Mouse (Mus musculus): ENCODE results near the gene Ppp1r9a. TPM values are rescaled to one million over a fixed set of nuclear protein-coding genes. Genes with fewer than 3 reads are reported as not detected.

Ppp1r9a gene
- polyA plus RNA-seq, 1 experiment from 2014 or later = 27.2 TPM

- ATAC-seq (ENCODE audit: low read depth) = no peak
- Histone ChIP-seq H3K9me3 (no peaks in the 10 kb centered on the region), H3K4me3 (no peak overlapping the region), H3K4me1 (replicated peaks) (peaks cover 13% of the 10 kb centered on the region), H3K27ac (replicated peaks) (no peak overlapping the region), H3K9ac (no peak overlapping the region), H3K4me2 (no peak overlapping the region), H3K36me3 (no peaks in the 10 kb centered on the region), H3K27me3 (no peaks in the 10 kb centered on the region; the same call in 1 of the 2 replicates)
- WGBS = 92% methylated on average over 10 of the region's 10 CpGs
These were observed 271.6 kb downstream of the Ppp1r9a start for GRCm38 (mm10) chr6:5174179-5174812.

GRCm38 (mm10) chr6:5177967-5178891 lies 275.5 kb downstream of the Ppp1r9a start:
- peak; percentile 83 for ATAC-seq (ENCODE audit: low read depth)
- no peaks in the 10 kb centered on the region for H3K36me3 ChIP-seq

GRCm38 (mm10) chr6:5179189-5179588 lies 276.5 kb downstream of the Ppp1r9a start:
- H3K4me3 ChIP-seq = no peak overlapping the region
- H3K9ac ChIP-seq = no peak overlapping the region
- H3K27ac ChIP-seq (replicated peaks) = no peak overlapping the region
- H3K4me1 ChIP-seq (replicated peaks) = peaks cover 13% of the 10 kb centered on the region
- no peaks in the 10 kb centered on the region for H3K9me3 ChIP-seq
- 85% methylated on average over 6 of the region's 6 CpGs for WGBS
- H3K4me2 ChIP-seq = no peak overlapping the region
- no peaks in the 10 kb centered on the region; the same call in 1 of the 2 replicates for H3K27me3 ChIP-seq
- ATAC-seq (ENCODE audit: low read depth) = no peak
- no peaks in the 10 kb centered on the region for H3K36me3 ChIP-seq

More at GRCm38 (mm10) chr6:5177967-5178891, 275.5 kb downstream of the Ppp1r9a start:
- H3K9ac ChIP-seq = peak overlapping the region; percentile 48
- H3K4me1 ChIP-seq (replicated peaks) = peaks cover 13% of the 10 kb centered on the region
- H3K4me3 ChIP-seq = peak overlapping the region; percentile 30
- H3K4me2 ChIP-seq = peak overlapping the region; percentile 56
- H3K27me3 ChIP-seq = no peaks in the 10 kb centered on the region; the same call in 1 of the 2 replicates
- 28% methylated on average over 19 of the region's 19 CpGs for WGBS
- H3K27ac ChIP-seq (replicated peaks) = no peak overlapping the region; the same call in 1 of the 2 replicates
- H3K9me3 ChIP-seq = no peaks in the 10 kb centered on the region

GRCm38 (mm10) chr6:5180645-5181044 lies 277.9 kb downstream of the Ppp1r9a start:
- WGBS = 83% methylated on average over 5 of the region's 5 CpGs
- no peaks in the 10 kb centered on the region for H3K9me3 ChIP-seq

GRCm38 (mm10) chr6:5186229-5186950 lies 283.7 kb downstream of the Ppp1r9a start:
- no peak overlapping the region for H3K9ac ChIP-seq
- no peaks in the 10 kb centered on the region for H3K4me1 ChIP-seq (replicated peaks)
- ATAC-seq (ENCODE audit: low read depth) = no peak
- no peak overlapping the region for H3K4me3 ChIP-seq
- H3K4me2 ChIP-seq = no peak overlapping the region
- H3K9me3 ChIP-seq = no peaks in the 10 kb centered on the region
- WGBS = 80% methylated on average over 7 of the region's 7 CpGs
- no peaks in the 10 kb centered on the region for H3K27me3 ChIP-seq
- H3K36me3 ChIP-seq = no peaks in the 10 kb centered on the region
- H3K27ac ChIP-seq (replicated peaks) = no peak overlapping the region

More at GRCm38 (mm10) chr6:5180645-5181044, 277.9 kb downstream of the Ppp1r9a start:
- peaks cover 13% of the 10 kb centered on the region for H3K4me1 ChIP-seq (replicated peaks)
- H3K27me3 ChIP-seq = no peaks in the 10 kb centered on the region; the same call in 1 of the 2 replicates
- ATAC-seq (ENCODE audit: low read depth) = no peak
- no peaks in the 10 kb centered on the region for H3K36me3 ChIP-seq
- H3K9ac ChIP-seq = no peak overlapping the region
- H3K27ac ChIP-seq (replicated peaks) = no peak overlapping the region
- H3K4me3 ChIP-seq = no peak overlapping the region
- no peak overlapping the region for H3K4me2 ChIP-seq

GRCm38 (mm10) chr6:5187586-5187985 lies 284.9 kb downstream of the Ppp1r9a start:
- 80% methylated on average over 6 of the region's 6 CpGs for WGBS
- no peak for ATAC-seq (ENCODE audit: low read depth)

GRCm38 (mm10) chr6:5188036-5188435 lies 285.3 kb downstream of the Ppp1r9a start:
- Histone ChIP-seq H3K9ac (no peak overlapping the region), H3K9me3 (no peaks in the 10 kb centered on the region), H3K4me2 (no peak overlapping the region), H3K4me1 (replicated peaks) (no peaks in the 10 kb centered on the region), H3K27me3 (no peaks in the 10 kb centered on the region), H3K4me3 (no peak overlapping the region), H3K36me3 (no peaks in the 10 kb centered on the region), H3K27ac (replicated peaks) (no peak overlapping the region)
- whole genome bisulfite sequencing = 86% methylated on average over 5 of the region's 5 CpGs
- no peak for ATAC-seq (ENCODE audit: low read depth)

More at GRCm38 (mm10) chr6:5187586-5187985, 284.9 kb downstream of the Ppp1r9a start:
- Histone ChIP-seq H3K9me3 (no peaks in the 10 kb centered on the region), H3K27ac (replicated peaks) (no peak overlapping the region), H3K27me3 (no peaks in the 10 kb centered on the region), H3K4me3 (no peak overlapping the region), H3K4me1 (replicated peaks) (no peaks in the 10 kb centered on the region), H3K4me2 (no peak overlapping the region), H3K9ac (no peak overlapping the region), H3K36me3 (no peaks in the 10 kb centered on the region)

- Histone ChIP-seq H3K4me1 (replicated peaks) (no peaks in the 10 kb centered on the region), H3K36me3 (no peaks in the 10 kb centered on the region), H3K27me3 (no peaks in the 10 kb centered on the region), H3K9ac (no peak overlapping the region), H3K27ac (replicated peaks) (no peak overlapping the region), H3K4me3 (no peak overlapping the region), H3K4me2 (no peak overlapping the region), H3K9me3 (no peaks in the 10 kb centered on the region)
- no peak for ATAC-seq (ENCODE audit: low read depth)
- WGBS = 69% methylated on average over 6 of the region's 6 CpGs
These were observed 286.2 kb downstream of the Ppp1r9a start for GRCm38 (mm10) chr6:5188938-5189337.

- Histone ChIP-seq H3K4me1 (replicated peaks) (no peaks in the 10 kb centered on the region), H3K27me3 (no peaks in the 10 kb centered on the region), H3K36me3 (no peaks in the 10 kb centered on the region), H3K9me3 (no peaks in the 10 kb centered on the region), H3K4me2 (no peak overlapping the region), H3K9ac (no peak overlapping the region), H3K4me3 (no peak overlapping the region), H3K27ac (replicated peaks) (no peak overlapping the region)
- WGBS = 65% methylated on average over 4 of the region's 4 CpGs
- ATAC-seq (ENCODE audit: low read depth) = no peak
These were observed 286.8 kb downstream of the Ppp1r9a start for GRCm38 (mm10) chr6:5189507-5189906.

GRCm38 (mm10) chr6:5190761-5191160 lies 288.0 kb downstream of the Ppp1r9a start:
- 90% methylated on average over 4 of the region's 4 CpGs for WGBS
- Histone ChIP-seq H3K36me3 (no peaks in the 10 kb centered on the region), H3K9me3 (no peaks in the 10 kb centered on the region), H3K27me3 (no peaks in the 10 kb centered on the region), H3K4me2 (no peak overlapping the region), H3K27ac (replicated peaks) (no peak overlapping the region), H3K9ac (no peak overlapping the region), H3K4me3 (no peak overlapping the region), H3K4me1 (replicated peaks) (no peaks in the 10 kb centered on the region)
- no peak for ATAC-seq (ENCODE audit: low read depth)

- Histone ChIP-seq H3K36me3 (no peaks in the 10 kb centered on the region), H3K4me3 (no peak within 1 kb of the TSS), H3K9me3 (no peaks in the 10 kb centered on the region), H3K4me2 (no peak within 1 kb of the TSS), H3K4me1 (replicated peaks) (no peaks in the 10 kb centered on the region), H3K9ac (no peak within 1 kb of the TSS), H3K27me3 (no peaks in the 10 kb centered on the region), H3K27ac (replicated peaks) (no peak within 1 kb of the TSS)
- no peak for ATAC-seq (ENCODE audit: low read depth)
- 56% methylated on average over 5 of the region's 5 CpGs for WGBS
These were observed 291.0 kb downstream of the Ppp1r9a start, which contains the start of gene Pon1 for GRCm38 (mm10) chr6:5193693-5194092. Gene Pon1 (minus strand): TSS chr6:5193946.

GRCm38 (mm10) chr6:5198590-5198989 lies 295.9 kb downstream of the Ppp1r9a start:
- Histone ChIP-seq H3K9ac (no peak overlapping the region), H3K36me3 (no peaks in the 10 kb centered on the region), H3K4me1 (replicated peaks) (no peaks in the 10 kb centered on the region), H3K4me2 (no peak overlapping the region), H3K27me3 (no peaks in the 10 kb centered on the region), H3K27ac (replicated peaks) (no peak overlapping the region), H3K4me3 (no peak overlapping the region), H3K9me3 (peaks cover 4% of the 10 kb centered on the region; the same call in 1 of the 2 replicates)
- WGBS = 93% methylated on average over 5 of the region's 5 CpGs
- no peak for ATAC-seq (ENCODE audit: low read depth)
